Mouse (Mus musculus) kidney, embryonic 16.5 days (tissue): Measurements from ENCODE around the gene F7. TPM values are rescaled to one million over a fixed set of nuclear protein-coding genes. Genes with fewer than 3 reads are reported as not detected.
"Not testable (repeated sequence)": the region's sequence is repeated elsewhere in the genome, so short reads cannot be mapped to it uniquely, and the experiment has no call there.

Experiments
- ATAC-seq: fragments of 200-750 bp; cut with Nextera tagmentation; 2 replicates; pipeline ENCODE4 v1.8.0; 2017; ENCODE audit warnings: moderate TSS enrichment; ENCODE audit not compliant: low FRiP score, low TSS enrichment
- H3K27ac ChIP-seq: fragments of 300-500 bp; sonication (generic); 2 replicates; pipeline ENCODE4 v1.5.1; 2014; ENCODE audit warnings: low read length
- H3K27me3 ChIP-seq: fragments of 300-500 bp; sonication (generic); 2 replicates; pipeline ENCODE4 v1.6.1; 2014; ENCODE audit warnings: low read length, control low read depth, mixed read lengths; ENCODE audit not compliant: insufficient read depth
- H3K36me3 ChIP-seq: fragments of 300-500 bp; sonication (generic); 2 replicates; pipeline ENCODE4 v1.6.1; 2014; ENCODE audit warnings: low read length, control low read depth, mixed read lengths; ENCODE audit not compliant: insufficient read depth
- H3K4me1 ChIP-seq: fragments of 300-500 bp; sonication (generic); 2 replicates; pipeline ENCODE4 v1.6.1; 2014; ENCODE audit warnings: low read length, control low read depth, mixed read lengths; ENCODE audit not compliant: insufficient read depth
- H3K4me2 ChIP-seq: fragments of 300-500 bp; sonication (generic); replicated peaks from 2 replicates; pipeline ENCODE4 v1.6.1; 2014; ENCODE audit warnings: low read depth, low read length
- H3K4me3 ChIP-seq: fragments of 300-500 bp; sonication (generic); 2 replicates; pipeline ENCODE4 v1.5.1; 2014; ENCODE audit warnings: mild to moderate bottlenecking, low read length
- H3K9ac ChIP-seq: fragments of 300-500 bp; sonication (generic); replicated peaks from 2 replicates; pipeline ENCODE4 v1.6.1; 2014; ENCODE audit warnings: low read length
- H3K9me3 ChIP-seq: fragments of 300-500 bp; sonication (generic); 2 replicates; pipeline ENCODE4 v1.6.1; 2016; ENCODE audit warnings: low read length, control low read depth
- WGBS: fragments of 180-500 bp; shearing (Covaris S2); extraction: QIAGEN DNeasy Blood & Tissue Kit; methylation state at CpG from one replicate; pipeline ENCODE4 v1.1.7; 2014; 5-methylcytosine and 5-hydroxymethylcytosine counted together
- polyA plus RNA-seq: library from polyadenylated mRNA; unstranded; fragments of >200 nt; fragmentation: Nextera tagmentation; extraction: Ambion mirVana; gene quantifications from 2 replicates; pipeline ENCODE4 v1.2.1, GENCODE M21; 2015

The F7 gene
- polyA plus RNA-seq, 1 experiment from 2014 or later = 0.19 TPM

- no peaks in the 10 kb centered on the region for H3K27me3 ChIP-seq
- ATAC-seq = no peak
- no peaks in the 10 kb centered on the region for H3K9me3 ChIP-seq
- 80% methylated on average over 10 of the region's 10 CpGs for WGBS
- H3K4me1 ChIP-seq = no peaks in the 10 kb centered on the region
- H3K4me2 ChIP-seq = no peak overlapping the region
- no peak overlapping the region for H3K9ac ChIP-seq
- no peak overlapping the region for H3K27ac ChIP-seq
- no peak overlapping the region for H3K4me3 ChIP-seq
- H3K36me3 ChIP-seq = no peaks in the 10 kb centered on the region
These were observed 24.7 kb downstream of the F7 start for GRCm38 (mm10) chr8:13050550-13050949.

DNA sequence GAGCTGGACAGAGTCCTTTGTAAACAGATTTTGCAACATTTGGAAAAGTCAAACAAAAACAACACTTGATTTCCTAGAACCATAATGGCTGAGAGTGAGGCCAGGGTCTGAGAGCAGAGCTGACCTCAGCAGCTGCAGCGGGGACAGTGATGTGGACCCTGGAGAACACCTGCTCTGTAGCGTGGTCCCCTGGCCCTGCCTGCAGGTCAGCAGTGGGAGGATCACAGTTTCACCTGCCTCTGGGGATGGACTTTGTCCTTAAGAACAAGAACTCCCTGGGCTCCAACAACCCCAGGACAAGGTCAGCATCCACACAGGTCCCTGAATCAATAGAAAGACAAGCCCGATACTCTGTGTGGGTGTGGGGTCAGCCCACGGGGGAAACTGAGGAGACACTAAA, 31.5 kb downstream of the F7 start:
- WGBS = 69% methylated on average over 4 of the region's 4 CpGs
- H3K36me3 ChIP-seq = no peaks in the 10 kb centered on the region
- no peak overlapping the region for H3K9ac ChIP-seq
- no peaks in the 10 kb centered on the region for H3K27me3 ChIP-seq
- no peak overlapping the region for H3K27ac ChIP-seq
- H3K4me3 ChIP-seq = no peak overlapping the region
- no peak for ATAC-seq
- H3K9me3 ChIP-seq = no peaks in the 10 kb centered on the region
- H3K4me2 ChIP-seq = no peak overlapping the region
- no peaks in the 10 kb centered on the region for H3K4me1 ChIP-seq

DNA sequence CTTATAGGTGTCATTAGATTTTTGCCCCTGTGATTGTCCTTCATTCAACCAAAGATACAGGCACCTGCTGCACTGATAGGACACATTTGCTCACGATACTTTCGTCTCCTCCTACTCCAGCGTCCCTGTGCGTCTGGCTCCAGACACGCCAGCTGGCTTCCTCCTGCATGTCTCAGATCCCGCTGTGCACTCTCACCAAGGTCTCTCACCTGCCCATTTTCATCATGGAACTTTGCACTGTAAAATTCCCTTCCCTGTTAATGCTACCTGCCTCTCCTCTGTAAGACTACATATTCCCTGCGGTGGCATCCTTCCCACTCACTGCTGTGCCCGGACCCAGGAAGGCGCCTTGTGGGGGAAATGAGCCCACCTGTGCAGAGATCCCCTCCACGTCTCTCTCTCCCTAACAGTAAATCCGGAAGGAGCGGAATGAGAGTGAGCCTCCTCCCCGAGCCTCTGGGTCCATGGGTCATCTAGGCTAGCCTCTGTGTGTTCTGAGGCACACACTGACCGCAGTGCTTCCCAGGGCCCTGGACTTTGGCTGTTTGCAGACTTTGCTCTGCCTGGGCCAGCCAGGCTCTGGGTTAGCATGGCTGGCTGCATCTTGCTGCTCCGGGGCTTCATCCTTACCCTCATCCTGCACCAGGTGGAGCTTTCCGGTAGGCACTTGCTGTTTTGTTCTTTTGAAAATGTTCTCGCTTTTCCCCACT, 34.8 kb downstream of the F7 start, which contains the start of gene Proz:
Gene Proz (plus strand): TSS at position 474 of the 710 bp plus-strand sequence.
- no peak within 1 kb of the TSS for H3K9ac ChIP-seq
- ATAC-seq = peak; percentile 96
- H3K36me3 ChIP-seq = no peaks in the 10 kb centered on the region
- WGBS = 73% methylated on average over 17 of the region's 17 CpGs
- no peak within 1 kb of the TSS for H3K4me2 ChIP-seq
- H3K4me1 ChIP-seq = no peaks in the 10 kb centered on the region
- H3K27me3 ChIP-seq = no peaks in the 10 kb centered on the region
- no peaks in the 10 kb centered on the region for H3K9me3 ChIP-seq
- H3K4me3 ChIP-seq = no peak within 1 kb of the TSS
- peak within 1 kb of the TSS; percentile 59; the same call in 1 of the 2 replicates for H3K27ac ChIP-seq

DNA sequence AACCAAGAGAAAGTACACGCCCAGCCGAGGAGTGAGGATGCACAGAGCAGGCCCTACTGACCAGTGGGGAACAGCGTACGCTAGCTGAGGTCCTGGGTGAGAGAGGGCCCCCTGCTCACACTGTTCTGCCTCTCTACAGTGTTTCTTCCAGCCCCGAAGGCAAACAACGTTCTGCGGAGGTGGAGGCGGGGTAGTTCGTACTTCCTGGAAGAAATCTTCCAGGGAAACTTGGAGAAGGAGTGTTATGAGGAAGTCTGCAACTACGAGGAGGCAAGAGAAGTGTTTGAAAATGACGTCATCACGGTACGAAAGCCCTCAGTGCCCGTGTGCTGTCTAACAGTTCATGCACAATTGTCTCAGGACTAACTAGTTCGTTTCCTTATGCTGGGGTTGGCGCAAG, 37.3 kb downstream of the F7 start:
- Histone ChIP-seq H3K36me3 (no peaks in the 10 kb centered on the region), H3K4me2 (no peak overlapping the region), H3K9ac (no peak overlapping the region), H3K4me3 (no peak overlapping the region), H3K4me1 (no peaks in the 10 kb centered on the region), H3K27ac (no peak overlapping the region), H3K9me3 (no peaks in the 10 kb centered on the region), H3K27me3 (no peaks in the 10 kb centered on the region)
- no peak for ATAC-seq
- WGBS = 70% methylated on average over 16 of the region's 16 CpGs

DNA sequence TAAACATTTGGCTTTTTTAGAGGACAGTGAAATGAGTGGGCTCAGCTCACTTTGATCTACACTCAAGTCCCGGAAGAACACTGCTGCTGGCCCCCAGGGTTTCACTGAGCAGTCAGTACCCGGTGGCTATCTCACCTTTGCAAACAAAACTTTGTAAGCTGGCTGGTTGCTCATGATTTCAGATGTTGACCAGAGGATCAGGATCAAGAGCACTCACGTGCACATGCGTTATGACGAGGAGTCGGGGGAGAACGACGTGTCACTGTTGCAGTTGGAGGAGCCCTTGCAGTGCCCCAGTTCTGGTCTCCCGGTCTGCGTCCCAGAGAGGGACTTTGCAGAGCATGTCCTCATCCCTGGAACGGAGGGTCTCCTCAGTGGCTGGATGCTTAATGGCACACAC, 47.4 kb downstream of the F7 start:
- Histone ChIP-seq H3K27me3 (no peaks in the 10 kb centered on the region), H3K36me3 (peaks cover 44% of the 10 kb centered on the region), H3K27ac (no peak overlapping the region), H3K9ac (no peak overlapping the region), H3K4me2 (no peak overlapping the region), H3K4me3 (no peak overlapping the region), H3K4me1 (no peaks in the 10 kb centered on the region), H3K9me3 (no peaks in the 10 kb centered on the region)
- 92% methylated on average over 11 of the region's 11 CpGs for WGBS
- no peak for ATAC-seq

DNA sequence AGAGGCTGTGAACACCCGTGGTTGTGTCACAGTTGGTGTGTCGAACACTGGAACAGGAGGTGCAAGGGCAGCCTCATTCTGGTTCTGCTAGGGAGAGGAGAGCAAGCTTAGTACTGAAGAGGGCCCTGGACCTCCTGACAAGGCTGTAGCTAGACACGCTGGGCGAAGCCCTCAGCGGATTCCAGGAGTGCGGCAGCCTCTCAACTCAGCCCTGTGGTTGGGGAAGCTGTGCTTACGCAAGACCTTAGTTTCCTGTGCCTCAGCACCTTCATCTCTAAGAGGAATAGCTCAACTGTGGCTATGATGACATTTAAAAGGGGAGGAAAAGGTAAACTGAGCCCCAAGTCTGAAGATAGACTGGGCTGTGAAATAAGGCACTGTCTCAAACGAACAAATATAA, 49.2 kb downstream of the F7 start:
- WGBS = 94% methylated on average over 8 of the region's 8 CpGs
- Histone ChIP-seq H3K9me3 (no peaks in the 10 kb centered on the region), H3K36me3 (peaks cover 60% of the 10 kb centered on the region), H3K9ac (no peak overlapping the region), H3K27me3 (no peaks in the 10 kb centered on the region), H3K4me2 (no peak overlapping the region), H3K27ac (no peak overlapping the region), H3K4me3 (no peak overlapping the region), H3K4me1 (no peaks in the 10 kb centered on the region)
- ATAC-seq = no peak

GRCm38 (mm10) chr8:13075579-13075978, 49.7 kb downstream of the F7 start:
- H3K36me3 ChIP-seq = peaks cover 65% of the 10 kb centered on the region
- not testable (repeated sequence) for H3K27me3 ChIP-seq, H3K4me1 ChIP-seq, H3K27ac ChIP-seq, H3K9me3 ChIP-seq, ATAC-seq, H3K9ac ChIP-seq, H3K4me3 ChIP-seq, H3K4me2 ChIP-seq
- 94% methylated on average over 1 of the region's 1 CpGs for WGBS

DNA sequence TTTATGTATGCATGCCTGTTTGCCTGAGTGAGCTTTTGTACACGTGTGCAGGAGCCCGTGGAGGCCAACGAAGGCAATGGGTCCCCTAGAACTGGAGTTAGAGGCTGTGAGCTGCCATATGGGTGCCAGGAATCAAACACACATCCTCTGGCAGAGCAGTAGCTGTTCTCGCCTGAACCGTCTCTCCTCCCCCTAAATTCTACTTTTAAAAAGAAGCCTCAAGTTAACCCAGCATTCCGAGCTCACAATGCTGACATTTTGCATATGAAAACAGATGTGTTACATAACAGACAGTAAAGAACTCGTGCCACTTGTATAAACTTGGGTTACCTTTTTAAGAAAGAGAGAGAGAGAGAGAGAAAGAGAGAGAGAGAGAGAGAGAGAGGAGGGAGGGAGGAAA, 51.7 kb downstream of the F7 start:
- no peak for ATAC-seq
- Histone ChIP-seq H3K4me2 (no peak overlapping the region), H3K27me3 (no peaks in the 10 kb centered on the region), H3K36me3 (peaks cover 81% of the 10 kb centered on the region), H3K9ac (no peak overlapping the region), H3K4me3 (no peak overlapping the region), H3K9me3 (no peaks in the 10 kb centered on the region), H3K4me1 (no peaks in the 10 kb centered on the region), H3K27ac (no peak overlapping the region)
- 81% methylated on average over 7 of the region's 7 CpGs for WGBS

Other genes with a start within 250 kb of the F7 start
- 21.5 and 24.1 TPM in 2 replicates for gene Mcf2l, start 152.2 kb upstream of the F7 start, polyA plus RNA-seq
- gene F10, start 11.3 kb downstream of the F7 start, polyA plus RNA-seq = 3.9 and 4.0 TPM in 2 replicates
- 1.8 and 1.9 TPM in 2 replicates for gene Proz, start 34.9 kb downstream of the F7 start, polyA plus RNA-seq
- 46.5 and 49.9 TPM in 2 replicates for gene Pcid2, start 79.4 kb downstream of the F7 start, polyA plus RNA-seq
- gene Cul4a, start 79.6 kb downstream of the F7 start, polyA plus RNA-seq = 109 and 113 TPM in 2 replicates
- 308 and 374 TPM in 2 replicates for gene Lamp1, start 133.1 kb downstream of the F7 start, polyA plus RNA-seq
- gene Grtp1, start 174.6 kb downstream of the F7 start, polyA plus RNA-seq = 22.5 and 23.6 TPM in 2 replicates
- 0.16 and 0.46 TPM in 2 replicates for gene Adprhl1, start 228.1 kb downstream of the F7 start, polyA plus RNA-seq